Mouse (Mus musculus) testis, postnatal 10 days (tissue): ENCODE data around the gene Il20.
A peak's percentile ranks its signal among the peaks of the same experiment; 100 is the strongest.

ENCODE experiments used
- DNase-seq: peaks from one replicate; pipeline ENCODE4 v3.0.0; 2021; ENCODE audit warnings: low spot score

The Il20 gene

DNA sequence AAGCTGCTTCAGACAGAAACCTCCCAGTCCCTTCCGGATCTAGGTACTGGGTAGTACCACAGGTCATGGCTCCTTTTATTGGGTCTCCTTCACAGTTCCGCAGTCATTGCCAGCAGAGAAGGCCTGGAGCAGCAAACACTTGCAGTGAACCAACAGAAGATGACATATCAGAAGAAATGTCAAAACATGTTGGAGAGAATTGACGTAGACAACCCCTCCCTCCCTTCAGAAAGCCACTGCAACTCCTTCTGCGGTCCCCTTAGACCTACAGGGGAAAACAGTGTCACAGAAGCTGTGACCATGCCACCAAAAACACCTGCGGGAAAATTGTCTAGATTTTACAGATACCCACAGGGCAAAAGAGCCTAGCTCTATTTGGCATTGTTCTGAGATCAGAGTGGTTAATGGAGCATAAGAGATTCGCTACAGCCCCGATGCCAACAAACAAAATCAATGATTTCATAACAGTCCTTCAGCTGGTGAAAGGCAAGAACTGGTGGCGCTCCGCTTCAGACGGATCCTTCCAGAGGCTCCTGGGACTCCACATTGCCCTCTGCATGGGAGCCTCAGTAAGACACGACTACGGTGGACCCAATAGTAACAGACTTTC, at the start of gene Il20:
Il20 (minus strand) TSS at position 51 of the 610 bp plus-strand sequence.
- no peak for DNase-seq

DNA sequence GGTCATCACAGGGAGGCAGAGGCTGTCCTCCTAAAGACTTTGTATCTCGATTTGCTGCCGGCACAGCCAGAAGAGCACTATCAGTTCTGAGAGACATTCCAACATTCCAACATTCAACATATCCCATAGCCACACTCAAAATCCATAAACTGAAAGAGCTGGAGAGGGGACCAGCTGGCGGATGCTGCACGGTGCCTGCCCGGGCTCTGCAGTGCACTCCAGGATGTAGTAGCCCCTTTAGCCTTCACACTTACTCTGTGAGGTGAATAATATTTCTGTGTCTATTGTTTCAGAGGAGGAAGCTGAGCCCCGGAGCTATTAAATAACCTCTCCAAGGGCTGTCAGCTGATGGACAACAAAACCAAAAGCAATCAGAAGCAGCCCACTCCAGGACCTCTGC, 35.7 kb upstream of the Il20 start:
- no peak for DNase-seq

DNA sequence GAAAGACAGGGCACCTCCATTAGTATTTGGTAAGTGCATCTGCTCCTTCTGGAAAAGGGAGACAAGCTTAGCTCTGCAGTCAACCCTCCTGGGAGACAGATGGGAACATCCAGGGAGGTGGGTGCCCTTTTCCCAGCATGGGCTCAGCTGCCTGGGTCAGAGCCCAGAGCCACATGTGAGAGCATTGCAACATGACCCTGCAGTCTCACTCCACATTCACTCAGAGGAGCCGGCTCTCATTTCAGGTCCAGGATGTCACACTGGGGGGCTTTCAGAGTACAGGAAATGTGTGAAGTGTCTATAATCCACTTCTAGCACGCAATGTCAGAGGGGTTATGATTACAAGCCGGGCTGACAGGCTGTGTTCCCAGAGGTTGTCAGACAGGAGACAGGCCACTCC, 30.6 kb upstream of the Il20 start:
- DNase-seq: no peak

DNA sequence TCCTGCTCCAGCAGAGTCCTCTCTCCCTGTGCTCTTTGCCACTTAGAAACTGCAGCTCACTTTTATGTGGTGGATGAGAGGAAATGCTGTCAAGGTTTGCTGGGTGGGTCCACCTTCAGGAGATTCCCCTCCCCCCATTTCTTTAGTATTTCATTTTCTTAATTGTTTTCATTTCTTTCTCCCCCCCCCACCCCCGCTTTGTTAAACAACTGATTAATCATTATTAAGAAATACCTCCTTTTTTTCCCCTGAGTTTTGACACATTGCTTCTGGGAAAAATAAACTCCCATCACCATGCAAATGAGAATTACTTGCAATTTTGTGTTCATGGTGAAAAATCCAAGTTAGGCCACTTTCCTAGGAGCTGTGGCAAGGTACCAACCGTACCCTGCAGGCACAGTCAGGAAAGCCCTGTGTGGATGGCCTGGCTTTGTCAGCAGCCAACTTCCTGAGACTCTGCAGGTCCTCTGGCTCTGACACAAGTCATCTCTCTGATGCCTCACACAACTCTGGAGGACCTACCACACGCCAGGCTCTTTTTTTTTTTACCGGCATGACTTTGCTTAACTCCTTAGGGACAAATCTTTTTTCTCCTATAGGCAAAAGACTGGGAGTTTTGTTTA, 28.9 kb upstream of the Il20 start, which contains the start of gene Il19:
Il19 (minus strand) TSS at position 51 of the 623 bp plus-strand sequence.
- no peak for DNase-seq

DNA sequence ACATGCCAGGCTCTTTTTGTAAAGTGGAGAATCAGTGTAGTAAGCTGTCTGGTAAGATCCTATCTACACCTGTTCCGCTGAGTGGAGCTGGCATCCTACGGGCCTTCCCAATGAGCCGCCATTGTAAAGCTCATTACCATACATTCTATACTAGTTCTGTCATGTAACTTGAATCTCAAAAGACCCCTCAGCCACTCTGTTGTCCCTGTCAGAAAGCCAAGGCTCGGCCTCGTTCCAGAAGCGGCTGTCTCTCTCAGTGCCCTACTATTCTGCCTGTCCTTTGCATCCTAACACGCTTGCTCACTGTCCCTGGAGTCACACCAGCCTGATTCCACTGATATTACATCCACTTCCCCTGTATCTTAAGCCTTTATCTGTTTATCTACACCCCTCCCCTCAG, 26.9 kb upstream of the Il20 start:
- DNase-seq: no peak

DNA sequence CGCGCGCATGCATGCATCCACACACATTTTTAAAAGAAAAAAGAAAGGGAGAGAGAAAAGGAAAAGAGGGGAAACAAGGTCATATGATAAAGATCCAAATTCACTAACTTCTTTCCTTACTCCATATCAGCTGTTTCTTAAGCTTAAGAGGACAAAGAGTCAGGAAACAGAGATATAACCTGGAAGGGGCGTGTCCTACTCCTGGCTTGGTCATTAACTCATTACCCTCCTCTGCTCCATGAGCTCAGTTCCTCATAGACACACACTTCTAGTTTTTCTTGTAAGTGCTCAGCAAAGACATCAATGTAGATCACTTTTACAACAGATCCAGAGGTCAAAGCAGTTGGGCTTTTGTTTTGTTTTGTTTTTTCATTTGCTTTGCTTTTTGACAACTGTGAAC, 25.9 kb upstream of the Il20 start:
- DNase-seq: no peak

DNA sequence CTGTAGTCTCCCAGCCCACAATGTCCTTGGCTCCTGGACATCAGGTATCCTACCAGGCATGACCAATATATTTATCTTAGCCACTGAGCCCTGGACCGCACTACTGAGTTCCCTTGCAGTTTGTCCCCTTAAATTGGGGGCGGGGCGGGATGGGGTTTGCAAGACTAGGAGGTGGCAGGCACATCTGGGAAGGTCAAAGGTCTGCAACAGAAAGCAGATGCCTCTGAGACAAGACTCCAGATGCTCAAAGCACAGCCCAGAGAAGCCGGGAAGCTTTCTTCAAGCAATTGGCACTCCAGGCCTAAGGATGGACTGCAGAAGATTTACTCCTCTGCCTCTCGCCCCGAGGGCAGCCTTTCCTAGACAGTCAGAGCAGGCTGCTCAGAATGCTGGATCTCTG, 25.1 kb upstream of the Il20 start:
- DNase-seq: no peak

DNA sequence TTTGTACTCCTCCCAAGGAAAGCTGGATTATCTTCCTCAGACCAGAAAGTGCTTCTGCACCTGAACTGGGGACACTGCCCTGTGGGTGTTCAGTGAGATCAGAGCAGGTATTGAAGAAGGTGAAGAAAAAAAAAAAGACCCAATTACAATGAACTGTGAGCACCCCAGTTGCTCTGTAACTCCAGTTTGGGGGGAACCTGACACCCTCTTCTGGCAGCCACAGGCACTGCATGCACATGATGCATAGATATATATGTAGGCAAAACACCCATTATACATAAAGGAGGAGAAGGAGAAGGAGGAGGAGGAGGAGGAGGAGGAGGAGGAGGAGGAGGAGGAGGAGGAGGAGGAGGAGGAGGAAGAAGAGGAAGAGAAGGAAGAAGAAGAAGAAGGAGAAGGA, 15.2 kb upstream of the Il20 start:
- no peak for DNase-seq

DNA sequence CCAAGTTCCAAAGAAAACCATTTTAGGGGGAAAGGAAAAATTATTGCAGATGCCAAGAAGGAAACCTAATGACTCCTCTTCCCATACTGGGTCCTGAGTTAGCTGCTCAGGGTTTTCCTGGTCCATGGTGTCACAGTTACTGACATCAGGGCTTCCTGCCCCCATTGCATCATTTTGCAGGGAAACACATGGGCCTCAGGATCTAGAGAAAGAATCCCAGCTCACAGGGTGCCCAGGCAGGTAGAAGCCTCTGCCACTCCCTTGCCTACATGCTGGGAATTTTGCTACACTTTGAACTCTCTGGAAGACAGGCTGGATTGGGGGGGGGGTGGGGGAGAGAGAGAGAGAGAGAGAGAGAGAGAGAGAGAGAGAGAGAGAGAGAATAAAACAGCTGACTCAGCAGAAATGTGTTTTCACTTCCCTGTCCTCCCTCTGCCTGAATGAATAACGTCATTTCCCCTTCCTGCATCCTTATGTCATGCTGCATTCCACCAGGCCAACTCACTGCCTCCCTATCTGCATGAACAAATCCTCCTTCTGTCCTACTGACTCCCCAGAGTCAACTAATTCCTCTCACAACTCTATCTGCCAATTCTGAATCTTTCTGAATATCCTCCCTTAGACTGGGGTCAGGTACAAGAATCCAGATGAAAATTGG, 7.2 kb upstream of the Il20 start:
- no peak for DNase-seq

DNA sequence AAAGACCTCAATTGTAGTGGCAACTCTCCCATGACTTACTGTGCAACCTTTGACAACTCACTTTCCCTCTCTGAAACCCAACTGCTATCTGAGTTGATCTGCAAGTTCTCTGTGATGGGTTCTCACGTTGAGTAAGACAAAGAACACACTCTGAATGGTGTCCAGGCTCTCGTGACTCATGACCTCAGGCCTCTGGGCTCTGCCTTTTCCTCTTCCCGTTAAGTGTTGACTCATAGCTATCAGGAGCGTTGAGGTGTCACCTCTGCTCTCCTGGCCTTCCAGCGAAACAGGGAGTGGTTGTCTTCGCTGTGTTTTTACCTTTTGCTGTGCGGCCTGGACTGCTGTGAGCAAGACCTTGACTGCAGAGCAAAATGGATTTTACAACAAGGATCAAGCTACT, 8.7 kb downstream of the Il20 start:
- DNase-seq: no peak

DNA sequence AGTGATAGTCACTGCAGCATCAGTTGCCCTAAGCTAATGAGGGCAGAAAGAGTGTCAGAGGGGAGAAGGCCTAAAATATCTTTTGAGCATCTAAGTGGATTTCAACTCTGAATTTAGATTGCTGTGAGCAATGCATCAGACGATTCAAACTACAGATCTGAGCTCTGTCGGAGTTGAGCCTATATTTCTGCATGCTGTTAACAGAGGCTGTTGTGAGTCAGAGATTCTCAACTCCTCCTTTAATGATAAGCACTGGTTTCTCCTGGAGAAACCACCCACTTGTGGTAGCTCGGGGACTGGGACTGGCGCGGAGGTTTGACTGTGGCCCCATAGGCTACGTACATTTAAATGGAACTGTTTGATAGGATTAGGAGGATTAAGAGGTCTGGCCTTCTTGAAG, 16.8 kb downstream of the Il20 start:
- DNase-seq: no peak

DNA sequence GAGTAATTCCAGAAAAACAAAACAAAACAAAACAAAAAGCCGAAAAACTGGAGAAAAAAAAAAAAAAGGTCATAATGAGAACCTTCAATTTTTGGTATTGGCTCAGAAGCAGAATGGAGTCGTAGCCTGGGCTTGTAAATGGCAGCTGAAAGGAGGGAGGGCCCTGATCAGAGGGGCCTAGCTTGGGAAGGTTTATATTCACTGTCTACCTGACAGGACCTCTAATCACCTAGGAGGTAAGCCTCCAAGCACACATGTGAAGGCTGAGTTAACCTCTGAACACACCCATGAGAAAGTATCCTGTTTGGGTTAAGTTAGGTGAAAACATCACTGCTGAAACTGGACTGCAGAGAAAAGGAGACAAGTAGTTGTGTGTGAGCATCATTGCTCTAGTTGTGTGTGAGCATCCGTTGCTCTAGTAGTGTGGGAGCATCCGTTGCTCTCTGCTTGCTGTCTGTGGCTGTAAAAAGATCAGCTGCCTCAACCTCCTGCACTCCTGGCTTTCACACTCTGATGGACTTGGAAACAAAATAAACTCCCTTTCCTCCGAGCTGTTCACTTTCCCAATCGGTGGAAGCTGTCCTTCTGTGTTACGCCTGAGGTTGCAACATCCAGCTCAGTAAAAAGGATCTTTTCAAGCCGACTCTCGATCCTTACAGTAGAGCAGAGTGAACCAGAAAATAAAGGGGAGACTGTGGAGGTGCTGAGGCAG, 17.8 kb downstream of the Il20 start:
- DNase-seq: no peak

DNA sequence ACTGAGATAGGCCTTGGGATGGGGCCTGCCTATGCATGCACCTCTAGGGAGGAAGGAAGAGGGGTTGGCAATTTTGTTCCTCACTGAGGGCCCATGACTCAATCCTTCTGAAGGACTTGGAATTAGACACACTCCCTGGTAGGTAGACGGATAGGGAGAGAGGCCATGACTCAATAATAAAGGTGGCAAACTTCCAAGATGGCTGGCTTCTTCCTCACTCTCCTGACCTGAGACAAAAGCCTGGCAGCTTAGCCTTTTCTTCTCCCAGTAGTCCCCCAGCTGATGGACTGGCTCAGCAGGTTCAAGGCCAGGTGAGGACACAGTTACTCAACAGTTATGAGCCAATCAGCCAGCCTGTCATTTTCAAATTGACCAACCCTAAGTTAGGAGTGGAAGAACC, 18.8 kb downstream of the Il20 start:
- DNase-seq: no peak

DNA sequence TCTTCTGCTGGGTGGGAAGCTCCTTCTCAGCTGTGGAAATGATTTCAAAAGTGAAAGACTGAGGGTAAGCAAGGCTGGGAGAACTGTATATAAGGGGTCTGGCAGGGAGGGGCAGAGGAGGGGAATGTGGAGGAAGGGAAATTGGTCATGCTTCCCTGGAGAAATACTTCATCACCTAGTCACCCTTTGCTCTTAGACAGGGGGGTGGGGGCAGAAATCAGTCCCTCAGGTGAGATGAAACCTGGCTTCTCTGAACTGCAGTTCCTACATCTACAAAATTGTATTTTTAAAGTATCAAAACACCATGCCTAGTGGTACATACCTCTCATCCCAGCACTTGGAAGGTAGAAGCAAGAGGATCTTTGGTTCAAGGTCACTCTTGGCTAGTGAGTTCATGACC, 23.9 kb downstream of the Il20 start, which contains the start of gene Il24:
Il24 (minus strand) TSS at position 101 of the 400 bp plus-strand sequence.
- no peak for DNase-seq

DNA sequence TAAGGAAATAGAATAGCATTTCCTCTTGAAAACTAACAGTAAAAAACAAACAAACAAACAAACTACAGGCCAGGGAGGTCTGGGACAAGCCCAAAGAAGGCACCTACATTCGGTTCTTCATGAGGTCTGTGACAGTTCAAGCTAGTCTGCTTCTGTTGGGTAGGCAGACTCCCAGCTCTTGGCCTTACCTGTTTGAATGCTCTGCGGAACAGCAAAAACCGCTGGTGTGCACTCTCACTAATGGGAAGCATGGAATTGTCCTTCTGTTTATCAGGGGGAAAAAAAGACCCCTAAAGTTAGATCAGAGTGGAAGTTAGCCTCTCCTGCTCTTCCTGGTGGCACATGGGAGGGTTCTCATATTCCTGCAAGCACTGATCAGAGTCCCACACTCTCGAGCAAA, 28.1 kb downstream of the Il20 start:
- DNase-seq: peak; percentile 8

DNA sequence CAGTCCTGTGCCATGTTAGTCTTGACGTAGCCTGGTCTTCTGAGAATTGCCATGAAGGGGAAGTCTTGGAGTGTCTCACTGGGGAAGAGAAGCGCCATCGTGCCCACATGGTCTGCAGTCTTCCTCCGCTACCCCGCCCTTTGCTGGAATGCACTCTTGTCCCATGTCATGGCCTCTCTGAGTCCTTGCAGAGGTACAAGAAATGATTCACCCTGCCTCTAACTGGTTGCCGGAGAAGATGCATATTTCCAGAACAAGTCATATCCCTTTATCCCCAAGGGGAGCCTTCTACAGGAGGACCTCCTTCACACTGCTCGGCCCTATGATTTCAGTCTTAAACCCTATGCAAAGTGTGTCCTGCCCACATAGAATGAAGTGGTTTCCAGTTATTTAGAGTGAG, 31.3 kb downstream of the Il20 start:
- peak; percentile 25 for DNase-seq

DNA sequence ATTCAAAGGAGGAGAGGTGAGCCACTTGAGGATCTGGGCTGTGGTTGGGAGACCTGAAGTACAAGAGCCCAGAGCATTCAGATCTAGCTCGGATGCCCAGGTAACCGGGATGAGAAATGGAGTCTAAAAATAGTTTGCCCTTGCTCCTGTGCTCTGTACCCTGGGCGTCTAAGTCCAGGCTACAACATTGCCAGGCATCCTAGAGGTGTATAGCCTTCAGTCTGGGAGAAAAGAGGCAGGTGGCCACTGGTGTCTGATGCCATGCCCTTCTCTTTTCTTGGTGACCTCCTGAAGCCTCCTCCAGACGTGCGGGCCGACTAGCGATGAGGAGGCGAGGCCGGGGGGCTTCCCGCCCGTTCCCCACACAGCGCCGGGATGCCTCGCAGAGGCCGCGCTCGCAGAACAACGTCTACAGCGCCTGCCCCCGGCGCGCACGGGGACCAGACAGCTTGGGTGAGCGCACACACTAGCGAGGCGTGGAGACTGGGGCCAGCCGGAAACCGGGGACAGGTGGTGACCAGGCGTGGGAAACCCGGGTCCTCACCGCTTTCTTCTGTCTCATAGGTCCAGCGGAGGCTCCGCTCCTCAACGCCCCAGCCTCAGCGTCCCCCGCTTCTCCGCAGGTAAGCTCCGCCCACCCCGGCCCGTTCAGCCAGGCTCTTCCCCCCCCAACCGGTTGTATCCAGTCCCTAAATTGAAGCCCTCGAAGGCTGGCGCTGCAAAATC, 33.2 kb downstream of the Il20 start:
- DNase-seq: peak; percentile 51

DNA sequence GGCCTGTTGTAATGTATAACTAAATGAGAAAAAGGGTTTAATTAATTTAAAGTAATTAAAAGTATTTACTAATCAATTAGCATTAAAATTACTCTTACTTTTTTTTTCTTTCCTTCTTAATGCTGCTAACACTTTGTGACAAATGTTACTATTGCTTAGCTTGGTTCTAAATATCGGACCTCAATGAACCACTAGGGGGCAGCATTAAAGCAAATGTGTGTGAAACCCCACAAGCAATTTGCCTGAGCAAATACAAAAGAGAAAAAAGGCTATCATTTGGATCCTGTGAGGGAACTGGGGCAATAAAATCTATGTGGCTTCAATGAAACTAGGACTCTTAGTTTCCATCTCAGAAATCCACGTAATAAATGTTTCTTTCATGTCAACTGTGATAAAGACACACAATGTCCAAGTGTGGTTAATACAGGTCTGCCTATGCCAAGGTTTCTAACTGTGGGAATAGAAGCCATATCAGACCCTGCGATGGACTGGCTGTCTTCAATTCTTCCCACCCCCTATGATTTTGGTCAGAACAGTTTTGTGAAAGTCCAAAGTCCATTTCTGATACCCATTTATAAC, 34.2 kb downstream of the Il20 start:
- DNase-seq: no peak

DNA sequence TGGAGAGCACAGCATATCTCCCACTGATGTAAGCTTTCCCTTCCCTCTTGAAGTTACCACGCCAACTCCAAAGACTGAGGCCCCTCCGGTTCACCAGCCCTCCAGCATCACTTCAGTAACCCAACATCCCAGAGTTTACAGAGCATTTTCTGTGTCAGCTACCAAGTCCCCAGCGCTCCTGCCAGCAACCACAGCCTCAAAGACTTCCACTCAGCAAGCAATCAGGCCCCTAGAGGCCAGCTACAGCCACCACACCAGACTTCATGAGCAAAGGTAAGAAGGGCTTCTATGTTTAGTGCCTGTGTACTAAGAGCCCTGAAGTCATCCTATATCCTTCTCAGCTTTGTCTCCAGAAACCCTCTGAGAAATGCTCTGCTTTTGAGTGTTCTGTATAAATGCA, 35.3 kb downstream of the Il20 start:
- no peak for DNase-seq

DNA sequence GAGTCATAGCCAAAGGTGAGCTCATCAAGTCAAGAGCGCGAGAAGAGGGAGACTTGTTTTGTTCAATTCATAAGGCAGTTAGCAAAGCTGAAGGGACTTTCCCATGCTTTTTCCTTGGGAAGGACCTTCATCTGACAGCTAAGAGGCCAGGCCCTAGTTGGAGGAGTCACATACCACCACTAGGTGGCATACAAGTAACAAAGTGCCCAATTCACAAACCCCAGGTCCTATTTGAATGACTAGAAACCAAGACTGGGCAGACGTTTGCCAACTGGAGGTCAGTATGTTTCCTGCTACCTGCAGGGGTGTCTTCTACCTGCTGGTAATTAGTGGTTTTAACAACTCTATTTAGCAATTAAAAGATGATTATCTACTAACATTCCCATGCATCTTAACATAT, 36.1 kb downstream of the Il20 start:
- no peak for DNase-seq

DNA sequence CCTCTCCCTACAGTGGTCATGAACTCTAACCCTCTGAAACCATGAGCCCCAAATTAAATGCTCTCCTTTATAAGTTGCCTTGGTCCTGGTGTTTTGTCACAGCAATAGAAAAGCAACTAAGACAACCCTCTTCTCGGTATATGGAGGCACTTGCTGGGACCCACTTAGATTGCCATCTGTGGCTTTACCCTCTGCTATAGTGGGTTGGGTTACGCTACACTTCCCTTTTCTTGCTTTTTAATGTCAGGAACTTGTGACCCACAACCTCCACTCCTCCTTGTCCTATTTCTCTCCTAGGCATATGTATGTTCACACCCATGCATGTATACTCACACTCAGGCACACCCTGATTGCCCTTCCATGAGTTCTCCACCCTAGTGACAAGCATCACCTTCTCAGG, 38.3 kb downstream of the Il20 start:
- no peak for DNase-seq
